Mouse (Mus musculus): Measurements from ENCODE around the gene Btg4. TPM values are rescaled to one million over a fixed set of nuclear protein-coding genes. Genes with fewer than 3 reads are reported as not detected.

Btg4 gene
- polyA plus RNA-seq, 1 experiment: not detected

GRCm38 (mm10) chr9:51042136-51042535 lies 18.6 kb upstream of the Btg4 start:
- no peak overlapping the region for H3K4me3 ChIP-seq (ENCODE audit: low read depth, low read length)
- H3K9me3 ChIP-seq (replicated peaks; ENCODE audit: control insufficient read depth, insufficient read depth, low read length, poor library complexity, severe bottlenecking): no peaks in the 10 kb centered on the region
- TF ChIP-seq CTCF (IDR thresholded peaks at IDR 0.05; ENCODE audit: low read depth, low read length): no peak
- no peak for TF ChIP-seq POLR2A (IDR thresholded peaks at IDR 0.05; ENCODE audit: insufficient read depth, low read length)
- TF ChIP-seq EP300 (IDR thresholded peaks at IDR 0.05; ENCODE audit: insufficient read depth, low read depth, low read length): no peak
- no peak overlapping the region for H3K27ac ChIP-seq (ENCODE audit: insufficient read depth, low read length)
- no peak overlapping the region for H3K9ac ChIP-seq (ENCODE audit: low read depth, poor library complexity, severe bottlenecking)
- no peaks in the 10 kb centered on the region for H3K4me1 ChIP-seq (ENCODE audit: control insufficient read depth, insufficient read depth, low read length)
- no peaks in the 10 kb centered on the region for H3K36me3 ChIP-seq (ENCODE audit: control insufficient read depth, insufficient read depth, low read length, poor library complexity, severe bottlenecking)
- H3K27me3 ChIP-seq (ENCODE audit: control insufficient read depth, insufficient read depth, low read length, poor library complexity, severe bottlenecking): no peaks in the 10 kb centered on the region

- Histone ChIP-seq H3K27me3 (ENCODE audit: control insufficient read depth, insufficient read depth, low read length, poor library complexity, severe bottlenecking) (no peaks in the 10 kb centered on the region), H3K4me1 (ENCODE audit: control insufficient read depth, insufficient read depth, low read length) (no peaks in the 10 kb centered on the region), H3K36me3 (ENCODE audit: control insufficient read depth, insufficient read depth, low read length, poor library complexity, severe bottlenecking) (no peaks in the 10 kb centered on the region), H3K4me3 (ENCODE audit: low read depth, low read length) (no peak overlapping the region), H3K9me3 (replicated peaks; ENCODE audit: control insufficient read depth, insufficient read depth, low read length, poor library complexity, severe bottlenecking) (no peaks in the 10 kb centered on the region), H3K9ac (ENCODE audit: low read depth, poor library complexity, severe bottlenecking) (no peak overlapping the region), H3K27ac (ENCODE audit: insufficient read depth, low read length) (no peak overlapping the region)
- no peak for TF ChIP-seq EP300 (IDR thresholded peaks at IDR 0.05; ENCODE audit: insufficient read depth, low read depth, low read length)
- TF ChIP-seq CTCF (IDR thresholded peaks at IDR 0.05; ENCODE audit: low read depth, low read length): no peak
- no peak for TF ChIP-seq POLR2A (IDR thresholded peaks at IDR 0.05; ENCODE audit: insufficient read depth, low read length)
Observed at GRCm38 (mm10) chr9:51052180-51052579, 8.5 kb upstream of the Btg4 start.

- no peaks in the 10 kb centered on the region for H3K4me1 ChIP-seq (ENCODE audit: control insufficient read depth, insufficient read depth, low read length)
- no peak overlapping the region for H3K27ac ChIP-seq (ENCODE audit: insufficient read depth, low read length)
- no peaks in the 10 kb centered on the region for H3K9me3 ChIP-seq (replicated peaks; ENCODE audit: control insufficient read depth, insufficient read depth, low read length, poor library complexity, severe bottlenecking)
- H3K9ac ChIP-seq (ENCODE audit: low read depth, poor library complexity, severe bottlenecking): no peak overlapping the region
- no peaks in the 10 kb centered on the region for H3K27me3 ChIP-seq (ENCODE audit: control insufficient read depth, insufficient read depth, low read length, poor library complexity, severe bottlenecking)
- no peak overlapping the region for H3K4me3 ChIP-seq (ENCODE audit: low read depth, low read length)
- TF ChIP-seq EP300 (IDR thresholded peaks at IDR 0.05; ENCODE audit: insufficient read depth, low read depth, low read length) (no peak), POLR2A (IDR thresholded peaks at IDR 0.05; ENCODE audit: insufficient read depth, low read length) (no peak), CTCF (IDR thresholded peaks at IDR 0.05; ENCODE audit: low read depth, low read length) (no peak)
- H3K36me3 ChIP-seq (ENCODE audit: control insufficient read depth, insufficient read depth, low read length, poor library complexity, severe bottlenecking): no peaks in the 10 kb centered on the region
Observed at GRCm38 (mm10) chr9:51056360-51057324, 4.1 kb upstream of the Btg4 start.

- no peak overlapping the region for H3K27ac ChIP-seq (ENCODE audit: insufficient read depth, low read length)
- H3K27me3 ChIP-seq (ENCODE audit: control insufficient read depth, insufficient read depth, low read length, poor library complexity, severe bottlenecking): no peaks in the 10 kb centered on the region
- no peak overlapping the region for H3K9ac ChIP-seq (ENCODE audit: low read depth, poor library complexity, severe bottlenecking)
- no peaks in the 10 kb centered on the region for H3K9me3 ChIP-seq (replicated peaks; ENCODE audit: control insufficient read depth, insufficient read depth, low read length, poor library complexity, severe bottlenecking)
- no peaks in the 10 kb centered on the region for H3K36me3 ChIP-seq (ENCODE audit: control insufficient read depth, insufficient read depth, low read length, poor library complexity, severe bottlenecking)
- no peak overlapping the region for H3K4me3 ChIP-seq (ENCODE audit: low read depth, low read length)
- no peak for TF ChIP-seq EP300 (IDR thresholded peaks at IDR 0.05; ENCODE audit: insufficient read depth, low read depth, low read length)
- TF ChIP-seq POLR2A (IDR thresholded peaks at IDR 0.05; ENCODE audit: insufficient read depth, low read length): no peak
- TF ChIP-seq CTCF (IDR thresholded peaks at IDR 0.05; ENCODE audit: low read depth, low read length): no peak
- H3K4me1 ChIP-seq (ENCODE audit: control insufficient read depth, insufficient read depth, low read length): no peaks in the 10 kb centered on the region
Observed at GRCm38 (mm10) chr9:51058951-51059521, 1.7 kb upstream of the Btg4 start.

GRCm38 (mm10) chr9:51068202-51068601 lies 7.5 kb downstream of the Btg4 start:
- TF ChIP-seq POLR2A (IDR thresholded peaks at IDR 0.05; ENCODE audit: insufficient read depth, low read length): no peak
- no peak for TF ChIP-seq CTCF (IDR thresholded peaks at IDR 0.05; ENCODE audit: low read depth, low read length)
- no peak for TF ChIP-seq EP300 (IDR thresholded peaks at IDR 0.05; ENCODE audit: insufficient read depth, low read depth, low read length)
- H3K9me3 ChIP-seq (replicated peaks; ENCODE audit: control insufficient read depth, insufficient read depth, low read length, poor library complexity, severe bottlenecking): no peaks in the 10 kb centered on the region
- no peaks in the 10 kb centered on the region for H3K4me1 ChIP-seq (ENCODE audit: control insufficient read depth, insufficient read depth, low read length)
- H3K9ac ChIP-seq (ENCODE audit: low read depth, poor library complexity, severe bottlenecking): no peak overlapping the region
- H3K36me3 ChIP-seq (ENCODE audit: control insufficient read depth, insufficient read depth, low read length, poor library complexity, severe bottlenecking): no peaks in the 10 kb centered on the region
- H3K27ac ChIP-seq (ENCODE audit: insufficient read depth, low read length): no peak overlapping the region
- no peak overlapping the region for H3K4me3 ChIP-seq (ENCODE audit: low read depth, low read length)
- no peaks in the 10 kb centered on the region for H3K27me3 ChIP-seq (ENCODE audit: control insufficient read depth, insufficient read depth, low read length, poor library complexity, severe bottlenecking)

- TF ChIP-seq POLR2A (IDR thresholded peaks at IDR 0.05; ENCODE audit: insufficient read depth, low read length) (no peak), CTCF (IDR thresholded peaks at IDR 0.05; ENCODE audit: low read depth, low read length) (no peak), EP300 (IDR thresholded peaks at IDR 0.05; ENCODE audit: insufficient read depth, low read depth, low read length) (no peak)
- H3K36me3 ChIP-seq (ENCODE audit: control insufficient read depth, insufficient read depth, low read length, poor library complexity, severe bottlenecking): no peaks in the 10 kb centered on the region
- no peak overlapping the region for H3K4me3 ChIP-seq (ENCODE audit: low read depth, low read length)
- no peak overlapping the region for H3K27ac ChIP-seq (ENCODE audit: insufficient read depth, low read length)
- H3K9me3 ChIP-seq (replicated peaks; ENCODE audit: control insufficient read depth, insufficient read depth, low read length, poor library complexity, severe bottlenecking): no peaks in the 10 kb centered on the region
- H3K9ac ChIP-seq (ENCODE audit: low read depth, poor library complexity, severe bottlenecking): no peak overlapping the region
- no peaks in the 10 kb centered on the region for H3K27me3 ChIP-seq (ENCODE audit: control insufficient read depth, insufficient read depth, low read length, poor library complexity, severe bottlenecking)
- H3K4me1 ChIP-seq (ENCODE audit: control insufficient read depth, insufficient read depth, low read length): no peaks in the 10 kb centered on the region
Observed at GRCm38 (mm10) chr9:51070801-51071200, 10.1 kb downstream of the Btg4 start.

All from ES-Bruce4 (cell line).